Mouse (Mus musculus): ENCODE data around the gene Snapin.
A peak's percentile ranks its signal among the peaks of the same experiment; 100 is the strongest.

Gene Snapin

DNA sequence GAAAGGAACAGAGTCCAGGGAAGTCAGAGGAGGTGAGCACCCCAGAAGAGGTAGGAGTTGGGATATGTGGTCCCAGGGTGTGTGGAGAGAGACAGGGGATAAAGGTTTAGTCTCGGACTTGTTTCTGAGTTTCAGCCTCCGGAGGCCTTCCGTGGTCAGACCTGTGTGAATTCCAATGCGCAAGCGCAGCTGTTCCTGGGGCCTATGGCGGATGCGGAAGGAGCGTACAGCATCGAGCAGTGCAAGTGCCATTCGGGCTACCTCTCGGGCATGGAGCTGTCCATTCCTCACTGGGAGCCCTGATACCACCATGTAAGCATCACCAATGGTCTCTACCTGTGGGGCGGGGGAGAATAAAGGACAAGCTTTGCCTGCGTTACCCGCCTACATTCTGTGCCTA is 35.9 kb downstream of the Snapin start:
- DNase-seq (ENCODE audit: low read depth, low spot score): peak; percentile 82

GRCm38 (mm10) chr3:90451396-90452095 is 39.3 kb downstream of the Snapin start:
- peak; percentile 70 for DNase-seq (ENCODE audit: low read depth, low spot score)

DNA sequence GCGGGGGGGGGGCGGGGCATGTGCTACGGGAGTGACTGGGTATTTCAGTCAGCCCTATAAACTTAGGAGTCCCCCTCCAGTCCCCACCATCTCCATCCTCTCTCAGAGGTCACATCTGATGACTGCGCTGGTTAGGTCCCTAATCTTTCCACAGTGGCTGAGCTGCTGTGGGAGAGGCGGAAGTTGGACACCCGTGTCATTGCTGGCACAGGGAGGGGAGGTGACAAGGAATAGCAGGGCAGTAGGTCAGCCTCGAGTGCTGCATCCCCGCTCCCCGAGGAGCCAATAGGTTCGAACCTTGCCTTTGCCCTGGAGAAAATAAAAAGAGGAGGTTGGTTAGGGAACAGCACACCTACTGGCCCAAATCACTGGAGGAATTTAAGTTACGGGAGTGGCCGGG is 40.0 kb downstream of the Snapin start:
- DNase-seq (ENCODE audit: low read depth, low spot score): peak; percentile 42

DNA sequence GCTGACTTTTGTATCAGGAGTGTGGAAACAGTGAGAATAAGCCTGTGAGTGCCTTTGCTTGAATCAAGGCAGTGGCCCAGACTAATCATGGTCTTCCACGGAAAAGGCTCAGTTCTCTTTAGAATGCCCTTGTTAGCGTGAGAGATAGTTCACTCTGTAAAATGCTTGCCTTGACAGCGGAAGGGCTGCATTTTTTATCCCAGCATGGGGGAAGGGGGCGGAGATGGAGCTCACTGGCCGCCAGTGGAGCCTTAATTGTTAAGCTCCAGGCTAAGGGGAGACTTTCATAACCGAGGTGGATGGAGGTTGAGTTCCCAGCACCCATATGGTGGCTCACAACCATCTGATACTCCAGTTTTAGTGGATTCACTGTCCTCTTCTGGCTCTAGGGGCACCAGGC is 42.2 kb downstream of the Snapin start:
- DNase-seq (ENCODE audit: low read depth, low spot score): no peak

- DNase-seq (ENCODE audit: low read depth, low spot score): peak; percentile 70
These were observed 43.7 kb downstream of the Snapin start for GRCm38 (mm10) chr3:90447123-90447494.

- peak; percentile 99 for DNase-seq (ENCODE audit: low read depth, low spot score)
These were observed 44.3 kb downstream of the Snapin start for GRCm38 (mm10) chr3:90446389-90447122.

GRCm38 (mm10) chr3:90445417-90446200 is 45.2 kb downstream of the Snapin start:
- DNase-seq (ENCODE audit: low read depth, low spot score): peak; percentile 43

DNA sequence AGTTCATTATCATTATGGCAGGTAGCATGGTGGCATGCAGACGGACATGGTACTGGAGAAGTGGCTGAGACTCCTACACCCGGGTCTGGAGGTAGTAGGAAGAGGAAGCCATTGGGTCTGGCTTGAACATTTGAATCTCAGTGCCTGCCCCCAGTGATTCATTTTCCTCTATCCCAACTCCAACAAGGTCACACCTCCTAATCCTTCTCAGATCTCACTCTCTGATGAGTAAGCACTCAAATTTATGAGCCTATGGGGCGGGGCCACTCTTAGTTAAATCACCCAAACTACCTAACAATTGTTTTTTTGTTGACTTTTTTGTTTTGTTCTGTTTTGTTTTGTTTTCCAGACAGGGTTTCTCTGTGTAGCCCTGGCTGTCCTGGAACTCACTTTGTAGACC is 46.9 kb downstream of the Snapin start:
- DNase-seq (ENCODE audit: low read depth, low spot score): peak; percentile 39

GRCm38 (mm10) chr3:90440756-90441155 is 50.1 kb downstream of the Snapin start:
- no peak for DNase-seq (ENCODE audit: low read depth, low spot score)
